Mouse (Mus musculus): ENCODE measurements around the gene Tmem206.

Gene Tmem206

GRCm38 (mm10) chr1:191307766-191308455, 17.8 kb upstream of the Tmem206 start:
- no peak for DNase-seq (ENCODE audit: low spot score in 2 of 2)

GRCm38 (mm10) chr1:191311296-191311898, 14.3 kb upstream of the Tmem206 start:
- DNase-seq (ENCODE audit: low spot score in 2 of 2) = no peak

GRCm38 (mm10) chr1:191312513-191312941, 13.2 kb upstream of the Tmem206 start:
- peak; percentile 89 to 92 for DNase-seq (ENCODE audit: low spot score in 2 of 2)

GRCm38 (mm10) chr1:191313158-191313557, 12.6 kb upstream of the Tmem206 start:
- no peak for DNase-seq (ENCODE audit: low spot score in 2 of 2)

GRCm38 (mm10) chr1:191313926-191314325, 11.8 kb upstream of the Tmem206 start:
- no peak for DNase-seq (ENCODE audit: low spot score in 2 of 2)

DNA sequence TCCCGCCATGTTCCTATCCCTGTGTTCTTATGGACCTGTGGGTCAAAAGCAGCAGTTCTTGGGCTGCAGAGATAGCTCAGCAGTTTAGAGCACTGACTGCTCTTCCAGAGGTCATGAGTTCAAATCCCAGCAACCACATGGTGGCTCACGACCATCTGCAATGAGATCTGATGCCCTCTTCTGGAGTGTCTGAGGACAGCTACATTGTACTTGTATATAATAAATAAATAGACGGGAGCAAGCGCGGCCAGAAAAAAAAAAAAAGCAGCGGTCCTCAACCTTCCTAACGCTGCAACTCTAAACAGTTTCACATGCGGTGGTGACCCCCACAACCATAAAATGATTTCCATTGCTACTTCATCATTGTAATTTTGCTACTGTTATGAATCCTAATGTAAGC, 8.9 kb upstream of the Tmem206 start:
- DNase-seq (ENCODE audit: low spot score in 2 of 2) = no peak

DNA sequence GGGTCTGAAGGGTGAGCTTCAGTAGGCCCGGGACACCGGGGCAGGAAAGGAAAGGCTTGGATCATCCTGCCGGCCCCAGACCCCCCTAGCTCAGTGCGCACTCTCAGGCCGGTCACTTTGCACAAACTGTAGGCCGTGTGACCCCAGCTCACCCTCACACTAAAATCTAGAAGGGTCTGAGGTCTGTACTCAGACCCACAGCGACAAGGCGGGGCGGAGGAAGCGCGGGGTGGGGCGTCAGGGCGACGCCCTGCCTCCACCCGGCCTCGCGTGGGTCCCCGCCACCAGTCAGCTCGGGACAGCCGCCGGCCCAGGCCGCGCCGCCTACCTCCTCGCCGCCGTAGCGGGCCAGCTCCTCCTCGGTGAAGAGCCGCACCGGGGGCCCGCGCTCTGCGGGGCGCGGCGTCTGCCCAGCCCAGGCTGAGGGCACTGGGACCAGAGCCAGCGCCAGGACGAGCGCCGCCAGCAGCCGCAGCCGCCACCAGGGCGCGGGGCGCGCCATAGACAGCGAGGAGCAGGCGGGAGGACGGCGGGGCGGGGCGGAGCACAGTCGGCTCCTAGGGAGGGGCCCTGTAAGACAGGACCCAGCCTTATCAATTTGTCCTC, 8.0 kb upstream of the Tmem206 start, which contains the start of gene Nenf:
Gene Nenf, minus strand, starts transcription at position 604 of the 606 bp plus-strand sequence.
- peak; percentile 55 to 62 for DNase-seq (ENCODE audit: low spot score in 2 of 2)

DNA sequence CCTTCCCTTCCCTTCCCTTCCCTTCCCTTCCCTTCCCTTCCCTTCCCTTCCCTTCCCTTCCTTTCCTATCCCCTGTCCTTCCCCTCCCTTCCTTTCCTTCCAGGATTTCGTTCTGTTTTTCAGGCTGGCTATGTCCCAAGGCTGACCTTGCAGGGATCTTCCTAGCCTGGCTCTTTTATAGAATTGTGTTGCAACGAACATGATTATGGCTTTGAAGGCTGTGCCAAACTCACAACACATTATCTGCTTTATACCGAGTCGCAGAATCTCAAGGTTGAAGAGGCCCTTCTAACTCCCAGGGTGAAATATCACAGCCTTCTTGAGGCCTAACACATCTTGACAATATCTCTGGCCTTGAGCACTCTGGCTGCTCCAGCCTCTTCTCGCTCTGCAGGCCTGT, 7.0 kb upstream of the Tmem206 start:
- DNase-seq (ENCODE audit: low spot score in 2 of 2) = no peak

- DNase-seq (ENCODE audit: low spot score in 2 of 2) = no peak
Observed at GRCm38 (mm10) chr1:191323381-191323780, 2.3 kb upstream of the Tmem206 start.

- no peak for DNase-seq (ENCODE audit: low spot score in 2 of 2)
Observed at GRCm38 (mm10) chr1:191324733-191325590, 750 bp upstream of the Tmem206 start.

GRCm38 (mm10) chr1:191326233-191326882, 646 bp downstream of the Tmem206 start:
- no peak for DNase-seq (ENCODE audit: low spot score in 2 of 2)

- DNase-seq (ENCODE audit: low spot score in 2 of 2) = no peak
Observed at GRCm38 (mm10) chr1:191327258-191327657, 1.5 kb downstream of the Tmem206 start.

- DNase-seq (ENCODE audit: low spot score in 2 of 2) = no peak
Observed at GRCm38 (mm10) chr1:191328019-191328441, 2.3 kb downstream of the Tmem206 start.

GRCm38 (mm10) chr1:191330356-191330755, 4.6 kb downstream of the Tmem206 start:
- no peak for DNase-seq (ENCODE audit: low spot score in 2 of 2)

DNA sequence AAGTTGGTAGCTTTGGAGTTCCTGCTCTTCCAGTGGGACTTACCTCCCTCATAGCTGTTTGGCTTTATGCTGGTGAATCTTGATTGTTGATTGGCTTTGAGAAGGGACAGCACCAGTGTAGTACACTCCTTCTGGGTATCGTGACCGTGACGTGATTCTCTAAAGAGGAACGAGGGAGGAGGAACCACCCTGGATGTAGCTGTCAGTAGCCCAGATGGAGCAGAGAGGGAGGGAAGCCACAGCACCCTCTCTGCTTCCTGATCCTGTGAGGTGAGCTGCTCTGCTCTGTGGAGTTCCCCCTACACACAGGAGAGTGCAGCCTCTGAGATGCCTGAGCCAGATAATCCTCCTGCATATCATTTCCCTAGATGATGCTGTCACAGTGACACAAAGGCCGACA, 8.8 kb downstream of the Tmem206 start:
- DNase-seq (ENCODE audit: low spot score in 2 of 2) = no peak

GRCm38 (mm10) chr1:191339876-191340275, 14.2 kb downstream of the Tmem206 start:
- no peak for DNase-seq (ENCODE audit: low spot score in 2 of 2)

GRCm38 (mm10) chr1:191340530-191340929, 14.8 kb downstream of the Tmem206 start:
- DNase-seq (ENCODE audit: low spot score in 2 of 2) = no peak

DNA sequence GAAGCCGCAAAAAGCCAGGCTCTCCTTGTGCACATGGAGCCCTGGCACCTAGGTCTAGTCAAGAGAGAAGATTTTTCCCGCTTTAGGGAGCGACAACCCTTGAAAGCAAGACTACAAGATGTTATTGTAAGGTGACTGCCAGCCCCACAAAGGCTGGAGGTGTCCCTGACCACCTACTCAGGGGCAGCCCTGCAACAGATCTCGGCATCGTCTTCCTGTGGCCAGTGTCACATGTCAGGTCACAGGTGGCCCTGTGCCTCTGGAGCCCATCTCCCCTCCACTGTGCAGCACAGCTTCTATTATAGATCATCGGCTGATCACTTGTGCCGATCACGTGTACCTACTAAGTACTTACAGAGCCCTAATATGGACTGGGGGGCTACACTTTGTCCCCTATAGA, 21.9 kb downstream of the Tmem206 start:
- no peak for DNase-seq (ENCODE audit: low spot score in 2 of 2)

- no peak for DNase-seq (ENCODE audit: low spot score in 2 of 2)
Observed at GRCm38 (mm10) chr1:191348592-191348991, 22.9 kb downstream of the Tmem206 start.

DNA sequence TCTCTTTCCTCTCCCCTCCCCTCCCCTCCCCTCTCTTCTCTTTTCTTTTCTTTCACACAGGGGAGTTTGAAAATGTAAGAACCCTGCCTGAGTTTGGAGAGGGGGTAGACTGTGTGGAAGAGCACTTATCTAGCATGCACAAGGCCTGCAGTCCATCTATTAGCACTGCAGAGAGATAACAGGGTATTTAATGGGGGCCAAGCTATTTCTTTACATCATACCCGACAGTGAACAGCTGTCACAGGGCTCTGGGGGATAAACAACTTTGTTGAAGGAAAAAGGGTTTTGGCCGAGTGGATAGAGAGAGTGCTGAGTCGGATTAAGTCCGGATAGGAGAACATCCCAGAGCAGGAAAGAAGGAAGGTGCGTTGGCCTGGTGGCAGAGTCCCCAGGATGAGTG, 23.3 kb downstream of the Tmem206 start:
- no peak for DNase-seq (ENCODE audit: low spot score in 2 of 2)

DNA sequence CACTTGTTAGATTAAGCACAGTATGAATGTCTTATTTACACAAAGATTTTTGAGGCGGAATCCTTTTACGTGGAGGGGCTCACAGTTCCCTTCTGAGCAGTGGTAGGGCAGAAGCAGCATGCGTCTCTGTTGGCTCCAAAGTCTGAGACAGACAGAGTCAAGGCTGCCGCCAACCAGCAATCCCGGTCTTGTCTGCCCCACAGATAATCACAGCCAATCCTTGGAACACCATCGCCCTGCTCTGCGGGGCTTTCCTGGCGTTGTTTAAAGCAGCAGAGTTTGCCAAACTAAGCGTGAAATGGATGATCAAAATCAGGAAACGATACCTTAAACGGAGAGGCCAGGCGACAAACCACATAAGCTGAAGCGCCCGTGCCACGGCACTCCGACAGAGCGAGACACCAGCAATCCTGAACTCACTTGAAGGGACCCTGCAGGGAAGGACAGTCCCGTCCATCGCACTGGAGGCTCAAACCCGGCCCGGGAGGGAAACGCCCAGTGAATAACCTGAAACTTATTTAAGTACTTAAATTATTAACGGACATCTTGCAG, 23.9 kb downstream of the Tmem206 start:
- no peak for DNase-seq (ENCODE audit: low spot score in 2 of 2)
